Mouse (Mus musculus): ENCODE data around the gene Eml4.
A peak's percentile ranks its signal among the peaks of the same experiment; 100 is the strongest.

Gene Eml4

DNA sequence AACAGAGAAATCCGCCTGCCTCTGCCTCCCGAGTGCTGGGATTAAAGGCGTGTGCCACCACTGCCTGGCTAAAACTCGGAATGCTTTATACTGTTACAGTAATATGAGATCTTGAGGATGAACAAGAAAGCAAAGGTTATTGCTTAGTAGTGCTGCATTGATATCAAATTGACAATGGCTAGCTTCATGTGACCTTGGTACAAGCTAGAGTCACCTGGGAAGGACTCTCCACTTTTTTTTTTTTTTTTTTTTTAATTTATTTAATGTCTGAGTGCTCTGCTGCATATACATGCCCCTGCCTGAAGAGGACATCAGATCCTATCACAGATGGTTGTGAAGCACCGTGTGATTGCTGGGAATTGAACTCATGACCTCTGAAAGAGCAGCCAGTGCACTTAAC lies 148.2 kb downstream of the Eml4 start:
- no peak for DNase-seq (ENCODE audit: extremely low read depth, low read depth)

DNA sequence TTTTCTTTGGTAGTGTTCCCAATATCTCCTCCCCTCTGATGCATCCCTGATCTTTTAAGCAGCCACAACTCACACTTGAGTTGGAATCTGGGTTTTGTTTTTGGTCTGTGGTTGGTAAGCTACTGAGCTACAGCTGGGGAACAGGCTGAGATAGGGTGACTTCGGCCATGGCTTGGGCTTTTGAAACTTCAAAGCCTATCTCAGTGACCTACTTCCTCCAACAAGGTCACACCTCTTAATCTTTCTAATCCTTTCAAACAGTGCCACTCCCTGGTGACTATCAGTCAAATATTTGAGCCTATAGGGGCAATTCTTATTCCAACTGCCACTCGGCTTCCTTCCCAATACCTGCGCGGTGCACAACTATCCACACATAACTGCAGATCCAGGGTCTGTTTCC lies 149.0 kb downstream of the Eml4 start:
- no peak for DNase-seq (ENCODE audit: extremely low read depth, low read depth)

DNA sequence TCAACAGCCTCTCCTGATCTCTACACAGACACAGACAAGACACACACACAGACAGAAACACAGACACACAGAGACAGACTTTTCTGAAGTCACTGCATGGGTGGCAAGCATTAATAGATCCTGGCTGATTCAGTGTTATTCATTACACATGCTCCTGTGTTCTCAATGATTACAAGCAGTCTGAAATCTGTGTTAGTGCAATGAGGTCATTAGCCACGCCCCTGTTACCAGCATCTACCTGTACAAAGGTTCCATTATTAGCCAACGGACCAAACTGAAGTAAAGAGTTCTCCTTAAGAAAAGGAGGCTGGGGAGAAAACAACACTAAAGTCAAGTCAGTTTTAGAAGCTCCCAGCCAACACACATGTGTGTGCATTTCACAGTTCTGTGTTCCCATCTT lies 153.0 kb downstream of the Eml4 start:
- no peak for DNase-seq (ENCODE audit: extremely low read depth, low read depth)

DNA sequence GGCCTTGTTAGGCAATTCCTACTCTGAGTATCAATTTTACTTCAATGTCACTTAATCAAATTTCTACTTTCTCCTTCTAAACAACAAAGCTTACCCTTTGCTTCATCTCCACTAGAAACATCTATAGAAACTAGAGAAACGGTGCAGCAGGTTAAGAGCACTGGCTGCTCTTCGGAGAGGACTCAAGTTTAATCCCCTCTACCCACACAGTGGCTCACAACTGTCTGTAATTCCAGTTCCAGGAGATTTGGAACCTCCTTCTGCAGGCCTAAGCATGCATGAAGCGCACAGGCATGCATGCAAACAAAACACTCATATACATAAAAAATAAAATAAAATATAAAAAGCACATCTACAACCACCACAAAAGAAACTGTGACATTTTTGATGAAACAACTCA lies 161.4 kb downstream of the Eml4 start:
- no peak for DNase-seq (ENCODE audit: extremely low read depth, low read depth)

DNA sequence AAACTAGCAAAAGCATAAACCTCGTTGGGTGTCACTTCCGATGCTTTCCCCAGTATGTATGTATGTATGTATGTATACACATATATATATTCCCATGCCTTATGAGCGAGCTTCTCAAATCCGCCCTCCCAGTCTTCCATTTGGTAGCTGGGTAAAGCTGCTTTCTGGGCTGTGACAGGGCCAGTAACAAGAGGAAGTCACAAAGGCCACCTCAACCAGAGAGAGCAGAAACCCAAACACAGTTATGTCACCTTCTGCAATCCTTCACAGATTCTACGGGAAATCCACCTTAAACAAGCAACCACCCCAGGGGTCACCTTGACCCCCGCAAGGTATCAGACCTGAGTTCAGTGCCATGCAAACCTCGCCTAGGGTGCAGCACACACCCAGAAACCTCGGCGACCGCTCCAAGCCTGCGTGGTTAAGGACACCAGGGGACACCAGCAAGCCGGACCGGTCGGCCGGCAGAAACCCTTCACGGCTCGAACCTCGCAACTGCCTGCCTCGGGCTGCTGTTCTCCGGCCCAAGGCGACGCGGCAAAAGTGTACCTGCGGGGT lies 163.0 kb downstream of the Eml4 start:
- DNase-seq (ENCODE audit: extremely low read depth, low read depth) = peak; percentile 33

DNA sequence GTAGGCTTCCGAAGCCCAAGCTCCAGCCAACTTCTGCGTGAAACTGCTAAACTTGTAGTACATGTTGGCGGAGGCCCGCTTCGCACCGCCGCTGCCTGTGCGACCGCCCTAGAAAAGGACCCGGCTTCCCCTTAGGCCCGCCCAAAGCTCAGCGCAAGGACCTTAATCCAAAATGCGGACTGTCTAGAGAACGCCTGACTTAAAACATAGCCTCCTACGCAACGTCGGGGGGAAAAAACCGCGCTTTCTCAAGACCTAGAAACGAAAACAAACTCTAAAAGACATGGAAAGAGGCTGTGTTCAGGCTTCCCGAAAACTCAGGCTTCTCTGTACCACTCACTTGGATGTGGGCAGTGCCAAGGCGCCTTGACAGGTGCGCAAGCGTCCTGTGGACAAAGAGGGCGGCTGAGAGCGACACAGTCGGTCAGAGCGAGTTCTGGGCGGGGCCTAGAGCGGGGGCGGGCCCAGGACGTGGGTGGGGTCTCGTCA lies 163.5 kb downstream of the Eml4 start:
- DNase-seq (ENCODE audit: extremely low read depth, low read depth) = peak; percentile 89

DNA sequence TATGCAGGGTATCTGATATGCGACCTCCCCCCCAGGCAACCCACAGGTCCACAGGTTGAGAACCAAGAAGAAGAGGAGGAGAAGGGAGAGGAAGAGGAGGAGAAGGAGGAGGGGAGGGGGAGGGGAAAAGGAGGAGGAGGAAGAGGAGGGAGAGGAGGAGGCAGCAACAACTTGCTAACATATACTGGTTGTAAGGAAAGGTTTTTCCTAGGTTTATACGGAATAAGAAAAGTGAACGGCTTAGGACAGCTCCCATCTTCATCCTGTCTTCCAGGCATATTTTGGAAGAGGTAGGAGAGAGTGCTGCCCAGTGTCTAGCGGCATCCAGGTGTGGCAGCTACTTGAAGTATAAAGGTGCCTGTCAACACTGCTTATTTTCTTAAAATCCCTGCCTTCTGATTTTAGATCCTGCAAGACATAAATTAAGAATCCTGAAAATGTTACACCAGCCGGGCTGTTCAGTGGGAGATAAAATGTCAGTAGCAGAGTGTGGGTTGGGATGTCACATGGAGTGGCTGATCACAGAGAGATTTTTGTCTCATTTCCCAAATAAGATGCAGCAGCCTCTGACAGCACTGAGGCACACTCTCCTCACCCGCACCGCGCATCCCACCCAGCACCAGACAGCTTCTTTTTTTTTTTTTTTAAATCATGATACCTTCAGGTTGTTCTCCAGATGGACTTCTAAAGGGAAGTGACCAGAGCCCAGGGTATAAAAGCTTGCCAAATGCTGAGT lies 166.7 kb downstream of the Eml4 start, which contains the start of gene Cox7a2l:
TSS of gene Cox7a2l (minus strand) at position 51 of the 736 bp plus-strand sequence.
- no peak for DNase-seq (ENCODE audit: extremely low read depth, low read depth)

DNA sequence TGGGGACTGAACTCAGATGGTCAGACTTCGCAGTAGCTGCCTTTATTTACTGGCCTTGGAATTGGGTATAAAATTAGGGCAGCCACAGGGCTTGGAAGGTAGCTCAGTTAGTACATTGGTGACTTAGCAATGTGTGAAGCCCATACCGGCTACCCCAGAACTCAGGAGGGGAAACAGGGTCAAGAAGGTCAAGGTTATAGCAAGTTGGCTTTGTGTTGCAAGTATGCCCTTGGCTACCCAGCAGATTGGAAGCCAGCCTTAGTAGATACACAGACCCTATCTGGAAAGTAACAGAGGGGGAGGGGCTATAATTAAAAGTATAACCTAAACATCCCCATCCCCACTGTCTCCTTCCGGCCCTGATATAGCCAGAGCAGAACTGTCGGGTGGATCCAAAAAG lies 171.2 kb downstream of the Eml4 start:
- no peak for DNase-seq (ENCODE audit: extremely low read depth, low read depth)

DNA sequence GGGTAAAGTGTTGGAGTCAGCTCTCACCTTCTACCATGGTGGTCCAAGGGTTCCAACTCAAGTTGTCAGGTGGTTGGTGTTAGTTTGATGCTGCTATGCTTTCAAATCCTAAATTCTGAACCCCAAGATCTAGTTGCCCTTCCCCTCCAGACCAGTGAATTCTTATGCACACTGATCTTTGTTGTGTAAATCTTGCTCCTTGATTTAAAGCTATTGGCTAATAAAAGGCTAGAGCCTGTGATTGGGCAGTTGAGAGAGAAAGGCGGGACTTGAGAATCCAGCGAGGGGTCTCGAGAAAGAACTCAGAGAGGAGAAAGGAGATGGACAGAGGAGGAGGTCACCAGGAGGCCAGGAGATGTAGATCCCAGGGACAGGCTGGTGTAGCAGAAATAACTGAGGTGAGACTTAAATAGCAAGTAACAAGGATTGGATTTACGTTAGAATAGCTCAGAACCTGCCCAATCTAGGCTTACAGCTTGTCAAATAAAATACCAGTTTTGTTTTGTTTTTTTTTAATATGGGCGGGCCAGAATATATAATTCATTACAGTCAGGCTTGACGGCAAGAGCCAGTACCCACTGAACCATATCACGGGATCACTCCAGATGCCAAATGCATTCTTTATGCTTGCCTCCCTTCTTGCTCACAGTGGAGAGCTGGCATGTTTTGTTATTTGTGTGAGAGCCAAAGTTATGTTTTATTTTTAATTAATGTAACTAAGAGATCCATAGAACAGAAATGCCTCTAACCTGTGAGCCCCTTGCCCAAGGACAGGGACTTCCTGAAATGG lies 172.1 kb downstream of the Eml4 start:
- DNase-seq (ENCODE audit: extremely low read depth, low read depth) = no peak

DNA sequence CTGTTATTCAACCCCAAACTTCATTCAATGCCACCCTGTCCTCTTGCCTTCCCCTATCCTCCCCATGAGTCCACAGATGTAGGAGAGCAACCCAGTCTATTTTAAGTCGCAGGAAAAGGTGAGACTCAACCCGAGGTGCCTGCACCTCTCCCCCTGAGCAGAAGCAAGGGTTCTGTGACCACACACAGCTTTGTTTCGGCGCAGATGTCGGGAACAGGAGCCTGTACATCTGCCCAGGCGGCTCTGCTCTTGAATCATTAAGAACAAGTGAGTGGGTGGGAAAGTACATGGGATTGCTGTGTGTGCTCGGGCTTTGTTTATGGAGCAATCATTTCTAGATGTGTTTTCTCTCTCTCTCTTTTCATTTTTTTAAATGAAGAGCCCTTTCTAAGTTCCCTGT lies 174.0 kb downstream of the Eml4 start:
- no peak for DNase-seq (ENCODE audit: extremely low read depth, low read depth)

DNA sequence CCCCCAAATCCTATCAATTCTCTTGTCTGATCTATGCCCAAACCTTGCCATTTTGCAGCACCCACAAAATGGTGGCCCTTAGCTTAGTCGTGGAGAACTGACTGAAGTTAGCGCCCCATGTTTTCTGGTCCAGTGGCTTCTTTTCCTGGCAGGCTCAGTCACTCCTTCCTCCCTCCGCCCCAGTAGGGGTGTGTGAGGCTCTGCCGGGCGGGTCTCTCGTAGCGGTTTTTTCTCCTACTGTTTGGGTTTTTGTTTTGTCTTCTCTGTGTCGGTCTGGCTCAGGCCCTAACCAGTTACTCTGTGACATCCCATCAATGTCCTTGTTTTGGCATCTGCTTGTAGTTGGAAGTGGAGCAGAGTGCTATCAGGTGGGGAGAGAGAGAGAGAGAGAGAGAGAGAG lies 174.9 kb downstream of the Eml4 start:
- no peak for DNase-seq (ENCODE audit: extremely low read depth, low read depth)

DNA sequence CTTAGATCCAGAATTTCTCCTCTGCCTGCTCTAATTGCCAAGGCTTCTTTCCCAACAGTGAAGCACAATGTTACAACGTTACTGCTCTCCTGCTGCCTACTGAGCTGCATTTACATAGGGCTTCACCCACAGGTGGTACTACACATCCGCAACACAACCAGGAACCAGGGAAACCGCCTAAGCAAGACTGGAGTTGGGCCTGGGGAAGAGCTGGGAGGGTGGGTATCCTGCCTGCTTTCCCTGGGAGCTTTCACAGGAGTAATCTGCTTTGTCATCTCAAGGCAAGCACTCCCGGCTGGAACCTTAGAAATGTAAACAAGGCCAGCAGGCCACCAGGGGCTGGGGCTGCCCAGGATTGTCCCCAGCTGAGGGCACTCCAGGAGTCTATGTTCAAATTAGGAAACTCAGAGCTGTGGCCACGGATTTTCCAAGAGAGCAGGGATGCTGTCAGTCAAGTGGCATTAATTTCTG lies 175.4 kb downstream of the Eml4 start:
- DNase-seq (ENCODE audit: extremely low read depth, low read depth) = no peak

DNA sequence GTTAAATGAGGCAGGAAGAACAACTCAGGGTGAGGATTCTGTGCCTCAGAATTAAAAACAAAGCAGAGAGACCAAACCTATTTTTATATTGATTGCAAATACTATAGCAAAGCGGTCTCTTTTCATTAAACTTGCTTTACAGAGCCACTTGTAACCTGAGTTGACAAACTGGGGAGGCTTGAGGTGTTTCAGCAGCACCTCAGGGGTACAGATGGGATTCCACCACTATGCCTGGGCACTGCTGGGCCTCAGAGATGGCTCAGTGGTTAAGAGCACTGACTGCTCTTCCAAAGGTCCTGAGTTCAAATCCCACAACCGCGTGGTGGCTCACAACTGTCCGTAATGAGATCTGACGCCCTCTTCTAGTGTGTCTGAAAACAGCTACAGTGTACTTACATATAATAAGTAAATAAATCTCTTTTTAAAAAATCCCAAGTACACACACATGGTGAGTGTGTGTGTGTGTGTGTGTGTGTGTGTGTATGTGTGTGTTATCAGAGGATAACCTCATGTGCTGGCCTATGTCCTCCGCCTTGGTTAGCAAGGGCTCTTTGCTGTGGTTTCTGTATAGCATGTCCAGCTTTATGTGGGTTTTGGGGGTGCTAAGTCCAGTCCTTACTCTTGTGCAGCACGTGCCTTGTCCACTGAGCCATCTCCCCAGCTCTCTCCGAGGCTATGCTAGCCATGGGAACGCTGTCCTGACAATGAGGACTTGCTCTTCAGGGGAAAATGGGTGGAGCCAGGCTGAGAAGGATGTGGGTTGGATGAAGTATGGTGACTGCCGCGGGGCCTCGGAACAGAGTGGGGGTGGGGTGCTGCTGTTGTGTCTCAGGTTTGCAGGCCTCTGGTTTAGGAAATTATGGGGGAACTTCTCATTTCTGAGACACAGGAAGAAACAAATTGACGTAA lies 176.1 kb downstream of the Eml4 start:
- DNase-seq (ENCODE audit: extremely low read depth, low read depth) = peak; percentile 64

DNA sequence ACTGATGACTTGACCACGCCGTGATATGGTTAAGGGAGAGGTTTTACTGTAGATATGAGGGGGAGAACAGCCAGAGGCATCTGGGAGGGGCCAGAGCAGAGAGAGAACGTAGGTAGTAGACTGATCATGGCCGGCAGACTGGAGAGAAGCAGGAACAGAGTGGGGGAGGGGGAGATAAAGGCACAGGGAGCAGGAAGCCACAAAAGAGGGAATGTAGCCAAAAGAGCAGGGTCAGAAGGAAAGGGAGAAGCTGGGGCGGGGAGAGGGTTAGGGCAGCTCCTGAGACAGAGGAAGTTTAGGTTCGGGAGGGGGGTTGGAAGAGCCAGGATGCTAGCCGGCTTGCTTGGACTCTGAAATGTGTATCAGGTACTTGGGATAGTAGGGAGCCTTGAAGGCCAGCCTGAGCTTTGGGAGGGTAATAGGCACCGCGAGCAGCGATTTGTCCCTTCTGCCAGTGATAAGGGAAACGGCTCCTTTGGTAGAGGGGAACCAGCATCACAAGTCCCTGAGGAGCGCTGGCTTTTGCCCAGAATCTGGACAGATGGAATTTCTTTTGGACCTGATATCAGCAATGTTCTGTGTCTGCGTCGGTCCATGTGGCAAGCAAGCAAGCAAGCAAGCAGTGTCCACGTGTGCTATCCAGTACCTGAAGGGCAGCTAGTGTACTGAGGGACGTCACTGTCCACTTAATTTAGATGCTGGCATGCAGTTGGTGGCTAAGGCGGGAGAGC lies 177.1 kb downstream of the Eml4 start:
- peak; percentile 72 for DNase-seq (ENCODE audit: extremely low read depth, low read depth)

Measured in MEL-GATA-1-ER (cell line).